Mouse (Mus musculus) liver, embryonic 14.5 days (tissue): ENCODE results near the gene Aagab.

Source experiments
- CTCF ChIP-seq: IDR thresholded peaks from 2 replicates; pipeline ENCODE4 v1.5.1; 2016; ENCODE audit warnings: antibody characterized with exemption, low read depth, control low read depth
- EP300 ChIP-seq: IDR thresholded peaks from 2 replicates; pipeline ENCODE4 v1.6.1; 2016; ENCODE audit warnings: antibody characterized with exemption, low read depth

- no peak for TF ChIP-seq CTCF
- TF ChIP-seq EP300 = no peak
Observed at GRCm38 (mm10) chr9:63682943-63683342, 80.5 kb downstream of the Aagab start.
